Mouse (Mus musculus): ENCODE results near the gene Tubb2a. TPM values are rescaled to one million over a fixed set of nuclear protein-coding genes. Genes with fewer than 3 reads are reported as not detected.

Gene Tubb2a
- polyA plus RNA-seq, 1 experiment from 2014 or later = 170 TPM

DNA sequence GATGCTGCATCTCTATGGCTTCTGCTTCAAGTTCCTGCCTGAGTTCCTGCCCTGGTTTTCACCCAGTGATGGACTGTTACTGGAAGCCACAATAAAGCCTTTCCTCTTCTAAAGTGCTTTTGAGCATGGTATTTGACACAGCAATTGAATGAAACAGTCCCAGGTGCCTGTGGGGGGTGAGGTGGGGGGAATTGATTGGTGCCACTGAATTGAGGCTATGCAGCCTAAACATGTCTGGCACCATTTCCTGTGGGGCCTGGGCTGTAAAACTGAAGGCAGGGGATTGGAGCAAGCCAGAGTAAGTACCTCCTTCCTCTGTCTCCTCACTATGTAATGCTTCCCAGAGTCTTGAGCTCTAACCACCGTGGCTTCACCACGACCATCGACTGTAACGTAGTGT, 36.8 kb upstream of the Tubb2a start:
- Histone ChIP-seq H3K4me3 (replicated peaks; ENCODE audit: low read depth, low read length) (no peak overlapping the region), H3K27ac (no peak overlapping the region), H3K4me1 (replicated peaks; ENCODE audit: insufficient read depth, low read length) (no peaks in the 10 kb centered on the region), H3K36me3 (ENCODE audit: insufficient read depth, low read length) (no peaks in the 10 kb centered on the region), H3K27me3 (ENCODE audit: insufficient read depth, low read length) (no peaks in the 10 kb centered on the region), H3K9me3 (replicated peaks; ENCODE audit: low read length) (no peaks in the 10 kb centered on the region), H3K4me2 (ENCODE audit: low read length) (no peak overlapping the region), H3K9ac (ENCODE audit: low read depth, low read length) (no peak overlapping the region)
- ATAC-seq (replicated peaks; ENCODE audit: low FRiP score, low read depth) = no peak
- no peak for DNase-seq (ENCODE audit: low spot score)
- no peak for TF ChIP-seq CTCF (IDR thresholded peaks at IDR 0.05; ENCODE audit: low read depth)
- WGBS = 74% methylated on average over 4 of the region's 4 CpGs

DNA sequence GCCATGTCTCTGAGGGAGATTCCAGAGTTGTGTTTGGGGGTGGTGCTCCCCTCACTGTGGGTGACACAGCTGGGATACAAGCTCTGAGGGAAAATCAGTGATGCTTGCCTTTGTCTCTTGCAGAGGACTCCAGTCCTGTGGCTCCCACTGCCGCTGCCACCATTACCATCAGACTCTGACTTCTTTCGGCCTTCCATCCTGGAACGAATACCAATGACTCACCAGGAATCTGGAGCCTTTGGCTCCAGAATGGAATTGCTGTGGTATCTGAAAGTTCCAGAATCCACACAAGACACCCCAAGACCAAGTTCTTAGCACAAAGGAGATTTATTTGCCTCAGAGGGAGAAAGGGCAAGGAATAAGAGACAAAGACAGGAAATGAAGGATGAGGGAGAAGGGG, 35.3 kb upstream of the Tubb2a start:
- Histone ChIP-seq H3K27ac (no peak overlapping the region), H3K9ac (ENCODE audit: low read depth, low read length) (no peak overlapping the region), H3K4me1 (replicated peaks; ENCODE audit: insufficient read depth, low read length) (no peaks in the 10 kb centered on the region), H3K4me3 (replicated peaks; ENCODE audit: low read depth, low read length) (no peak overlapping the region), H3K4me2 (ENCODE audit: low read length) (no peak overlapping the region), H3K36me3 (ENCODE audit: insufficient read depth, low read length) (no peaks in the 10 kb centered on the region), H3K27me3 (ENCODE audit: insufficient read depth, low read length) (no peaks in the 10 kb centered on the region), H3K9me3 (replicated peaks; ENCODE audit: low read length) (no peaks in the 10 kb centered on the region)
- ATAC-seq (replicated peaks; ENCODE audit: low FRiP score, low read depth) (no peak), DNase-seq (ENCODE audit: low spot score) (no peak)
- TF ChIP-seq CTCF (IDR thresholded peaks at IDR 0.05; ENCODE audit: low read depth) = no peak
- WGBS = 89% methylated on average over 3 of the region's 3 CpGs

DNA sequence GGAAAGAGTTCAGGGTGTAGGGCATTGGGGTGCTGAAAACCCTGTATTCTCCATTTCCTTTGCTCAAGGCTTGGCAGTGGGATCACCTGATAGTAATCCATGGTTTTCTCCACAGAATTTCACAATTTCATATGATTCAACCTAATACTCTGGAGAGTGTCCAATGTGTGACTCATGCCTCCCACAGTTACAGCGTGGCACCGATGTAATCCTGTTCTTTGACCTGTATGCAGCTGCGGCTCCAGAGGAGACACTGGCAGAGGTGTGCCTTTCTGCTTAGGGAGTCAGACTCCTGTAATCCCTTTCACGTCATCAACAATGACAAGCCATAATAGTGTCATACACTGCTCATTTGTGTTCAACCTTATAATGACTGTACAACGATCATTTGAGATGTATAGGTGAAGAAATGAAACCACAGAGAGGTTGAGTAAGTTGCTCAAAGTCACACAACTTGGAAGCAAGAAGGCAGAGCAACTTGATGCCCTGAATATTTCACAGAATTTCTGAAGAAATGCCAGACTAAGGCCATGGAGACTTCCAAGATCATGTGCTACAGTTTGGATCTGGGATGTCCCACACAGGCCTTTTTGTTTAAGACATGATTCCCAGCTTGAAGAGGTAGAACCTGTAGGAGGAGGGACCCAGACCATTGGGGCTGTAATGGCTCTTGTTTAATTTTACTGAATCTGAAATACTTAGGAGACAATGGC, 34.7 kb upstream of the Tubb2a start:
- Histone ChIP-seq H3K27ac (no peak overlapping the region), H3K27me3 (ENCODE audit: insufficient read depth, low read length) (no peaks in the 10 kb centered on the region), H3K4me1 (replicated peaks; ENCODE audit: insufficient read depth, low read length) (no peaks in the 10 kb centered on the region), H3K4me2 (ENCODE audit: low read length) (no peak overlapping the region), H3K9ac (ENCODE audit: low read depth, low read length) (no peak overlapping the region), H3K4me3 (replicated peaks; ENCODE audit: low read depth, low read length) (no peak overlapping the region), H3K9me3 (replicated peaks; ENCODE audit: low read length) (no peaks in the 10 kb centered on the region), H3K36me3 (ENCODE audit: insufficient read depth, low read length) (no peaks in the 10 kb centered on the region)
- no peak for TF ChIP-seq CTCF (IDR thresholded peaks at IDR 0.05; ENCODE audit: low read depth)
- WGBS = 71% methylated on average over 5 of the region's 5 CpGs
- DNase-seq (ENCODE audit: low spot score) (no peak), ATAC-seq (replicated peaks; ENCODE audit: low FRiP score, low read depth) (0 out of 2 replicates have a peak, but pooled peaks have one; percentile 44)

GRCm38 (mm10) chr13:34111878-34112277, 34.1 kb upstream of the Tubb2a start:
- WGBS = 85% methylated on average over 3 of the region's 3 CpGs
- no peak overlapping the region for H3K4me3 ChIP-seq (replicated peaks; ENCODE audit: low read depth, low read length)
- TF ChIP-seq CTCF (IDR thresholded peaks at IDR 0.05; ENCODE audit: low read depth) = no peak
- no peak overlapping the region for H3K9ac ChIP-seq (ENCODE audit: low read depth, low read length)
- H3K4me2 ChIP-seq (ENCODE audit: low read length) = no peak overlapping the region
- no peaks in the 10 kb centered on the region for H3K27me3 ChIP-seq (ENCODE audit: insufficient read depth, low read length)
- H3K27ac ChIP-seq = no peak overlapping the region
- H3K4me1 ChIP-seq (replicated peaks; ENCODE audit: insufficient read depth, low read length) = no peaks in the 10 kb centered on the region
- ATAC-seq (replicated peaks; ENCODE audit: low FRiP score, low read depth) (no peak), DNase-seq (ENCODE audit: low spot score) (no peak)
- no peaks in the 10 kb centered on the region for H3K9me3 ChIP-seq (replicated peaks; ENCODE audit: low read length)
- no peaks in the 10 kb centered on the region for H3K36me3 ChIP-seq (ENCODE audit: insufficient read depth, low read length)

GRCm38 (mm10) chr13:34111019-34111418, 33.2 kb upstream of the Tubb2a start:
- peak overlapping the region; percentile 70 for H3K27ac ChIP-seq
- TF ChIP-seq CTCF (IDR thresholded peaks at IDR 0.05; ENCODE audit: low read depth) = no peak
- no peak for DNase-seq (ENCODE audit: low spot score)

GRCm38 (mm10) chr13:34109677-34110058, 31.9 kb upstream of the Tubb2a start:
- WGBS = 49% methylated on average over 4 of the region's 4 CpGs

More at GRCm38 (mm10) chr13:34111019-34111418, 33.2 kb upstream of the Tubb2a start:
- Histone ChIP-seq H3K4me2 (ENCODE audit: low read length) (no peak overlapping the region), H3K27me3 (ENCODE audit: insufficient read depth, low read length) (no peaks in the 10 kb centered on the region), H3K4me3 (replicated peaks; ENCODE audit: low read depth, low read length) (no peak overlapping the region), H3K9me3 (replicated peaks; ENCODE audit: low read length) (no peaks in the 10 kb centered on the region), H3K9ac (ENCODE audit: low read depth, low read length) (no peak overlapping the region), H3K36me3 (ENCODE audit: insufficient read depth, low read length) (no peaks in the 10 kb centered on the region), H3K4me1 (replicated peaks; ENCODE audit: insufficient read depth, low read length) (no peaks in the 10 kb centered on the region)
- ATAC-seq (replicated peaks; ENCODE audit: low FRiP score, low read depth) = no peak
- 24% methylated on average over 5 of the region's 5 CpGs for WGBS

More at GRCm38 (mm10) chr13:34109677-34110058, 31.9 kb upstream of the Tubb2a start:
- H3K4me3 ChIP-seq (replicated peaks; ENCODE audit: low read depth, low read length) = no peak overlapping the region
- ATAC-seq (replicated peaks; ENCODE audit: low FRiP score, low read depth) (peak; percentile 91), DNase-seq (ENCODE audit: low spot score) (peak; percentile 55)
- H3K9ac ChIP-seq (ENCODE audit: low read depth, low read length) = no peak overlapping the region
- no peaks in the 10 kb centered on the region for H3K27me3 ChIP-seq (ENCODE audit: insufficient read depth, low read length)
- H3K4me1 ChIP-seq (replicated peaks; ENCODE audit: insufficient read depth, low read length) = no peaks in the 10 kb centered on the region
- H3K4me2 ChIP-seq (ENCODE audit: low read length) = no peak overlapping the region
- no peaks in the 10 kb centered on the region for H3K36me3 ChIP-seq (ENCODE audit: insufficient read depth, low read length)
- no peaks in the 10 kb centered on the region for H3K9me3 ChIP-seq (replicated peaks; ENCODE audit: low read length)
- peak overlapping the region; percentile 72 for H3K27ac ChIP-seq
- no peak for TF ChIP-seq CTCF (IDR thresholded peaks at IDR 0.05; ENCODE audit: low read depth)

Data from kidney, postnatal 0 days (tissue).